ENCODE assay signal across 8 mouse cellular contexts in the genomic region with DNA sequence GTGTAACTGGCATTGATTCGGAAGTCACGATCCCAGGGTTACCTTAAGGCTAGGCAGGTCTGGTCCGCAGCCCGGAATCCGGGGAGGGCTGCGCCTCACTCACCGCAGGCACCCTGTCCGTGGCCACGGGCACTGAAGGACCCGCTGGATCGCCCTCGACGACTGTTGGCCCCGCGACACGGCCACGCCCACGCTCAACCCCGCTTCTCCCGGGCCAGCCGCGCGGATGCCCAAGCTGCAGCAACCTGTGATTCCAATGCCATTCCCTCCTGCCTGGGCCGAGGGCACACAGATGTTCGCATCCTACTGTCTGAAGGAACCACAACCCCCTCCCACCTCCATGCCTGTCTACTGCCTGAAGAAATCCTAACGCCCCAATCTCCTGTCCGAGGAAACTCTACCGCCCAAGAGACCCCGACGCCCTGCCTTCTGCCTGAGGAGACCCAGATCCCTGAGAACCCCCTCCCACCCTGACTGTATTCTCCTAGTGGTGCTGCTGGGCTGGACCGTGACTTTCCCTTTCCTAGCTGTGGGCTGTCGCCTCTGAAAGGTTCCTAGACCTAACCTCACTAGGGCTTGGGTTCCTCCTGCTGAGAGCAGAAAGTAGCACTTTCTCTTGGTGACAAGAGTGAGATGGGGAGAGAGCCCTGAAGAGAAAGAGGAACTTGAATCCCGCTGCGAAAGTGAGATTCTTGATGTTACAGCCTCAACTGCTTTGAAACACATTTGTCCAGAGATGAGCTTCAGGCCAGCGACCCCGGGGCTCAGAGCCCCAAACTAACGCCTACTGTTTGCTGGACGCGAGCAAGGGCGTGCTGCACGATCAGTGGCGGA. TPM values are rescaled to one million over a fixed set of nuclear protein-coding genes. Genes with fewer than 3 reads are reported as not detected.
DNase-seq lines count a peak whose midpoint lies in the region; ATAC-seq and TF ChIP-seq lines count a peak whose summit lies in the region.

A gene (minus strand): TSS at position 143 of the 834 bp plus-strand sequence.

- 4% methylated on average over 42 of the region's 42 CpGs for WGBS in neural tube, embryonic 11.5 days
- WGBS in forebrain, embryonic 13.5 days = 2% methylated on average over 42 of the region's 42 CpGs
- WGBS in hindbrain, postnatal 0 days = 4% methylated on average over 42 of the region's 42 CpGs
- WGBS in liver, embryonic 14.5 days (ENCODE audit: insufficient replicate concordance) = 5% methylated on average over 42 of the region's 42 CpGs
- 5% methylated on average over 42 of the region's 42 CpGs for WGBS in olfactory bulb, adult 2 months

- peaks cover 11% of the 10 kb centered on the region; the same call in 1 of the 2 replicates for H3K4me1 ChIP-seq in neural tube, embryonic 11.5 days (ENCODE audit: control insufficient read depth, insufficient read depth, low read length)
- peaks cover 25% of the 10 kb centered on the region for H3K4me1 ChIP-seq in forebrain, embryonic 13.5 days
- H3K4me1 ChIP-seq in hindbrain, postnatal 0 days (ENCODE audit: insufficient read depth, low read length) = peaks cover 10% of the 10 kb centered on the region; the same call in 1 of the 2 replicates
- peaks cover 26 to 35% of the 10 kb centered on the region in 2 experiments for H3K4me1 ChIP-seq in liver, embryonic 14.5 days (replicated peaks; ENCODE audit: control insufficient read depth in 2 of 2, insufficient read depth in 2 of 2, low read length in 1 of 2)
- H3K4me1 ChIP-seq in olfactory bulb, adult 2 months (ENCODE audit: control insufficient read depth, insufficient read depth, low read length) = peaks cover 19% of the 10 kb centered on the region

- TF ChIP-seq EP300 in liver, embryonic 14.5 days (IDR thresholded peaks at IDR 0.05; ENCODE audit: low read depth) = no peak

- DNase-seq in neural tube, embryonic 11.5 days (ENCODE audit: low spot score) = peak; percentile 16
- no peak for DNase-seq in neural tube, embryonic 10.5 days (ENCODE audit: extremely low spot score, low spot score)
- DNase-seq in c-Kit-negative CD71-positive TER-119-positive erythroid progenitor cells, embryonic 14.5 days (ENCODE audit: low read depth, low spot score) = peak; percentile 24
- no peak for DNase-seq in hindbrain, postnatal 0 days (ENCODE audit: low spot score)
- no peak for DNase-seq in liver, embryonic 14.5 days (ENCODE audit: low read depth in 3 of 3, low spot score in 3 of 3)
- DNase-seq in ovary, adult 18-20 months (ENCODE audit: low spot score) = no peak

- peak within 1 kb of the TSS; percentile 87 for H3K9ac ChIP-seq in neural tube, embryonic 11.5 days (ENCODE audit: low read length)
- H3K9ac ChIP-seq in forebrain, embryonic 13.5 days = peak within 1 kb of the TSS; percentile 80
- H3K9ac ChIP-seq in hindbrain, postnatal 0 days (replicated peaks; ENCODE audit: low read length) = peak within 1 kb of the TSS; percentile 86
- H3K9ac ChIP-seq in liver, embryonic 14.5 days (replicated peaks) = peak within 1 kb of the TSS; percentile 96

- peak within 1 kb of the TSS; percentile 94 for H3K4me2 ChIP-seq in neural tube, embryonic 11.5 days (ENCODE audit: low read depth)
- peak within 1 kb of the TSS; percentile 90 for H3K4me2 ChIP-seq in forebrain, embryonic 13.5 days
- peak within 1 kb of the TSS; percentile 89 for H3K4me2 ChIP-seq in hindbrain, postnatal 0 days (ENCODE audit: low read depth, low read length)
- peak within 1 kb of the TSS; percentile 75 for H3K4me2 ChIP-seq in liver, embryonic 14.5 days (ENCODE audit: low read depth)

- H3K36me3 ChIP-seq in neural tube, embryonic 11.5 days (ENCODE audit: control insufficient read depth, insufficient read depth, low read length) = no peaks in the 10 kb centered on the region
- H3K36me3 ChIP-seq in forebrain, embryonic 13.5 days (ENCODE audit: poor library complexity, severe bottlenecking) = no peaks in the 10 kb centered on the region
- no peaks in the 10 kb centered on the region for H3K36me3 ChIP-seq in hindbrain, postnatal 0 days (ENCODE audit: insufficient read depth, low read length)
- no peaks in the 10 kb centered on the region for H3K36me3 ChIP-seq in liver, embryonic 14.5 days (replicated peaks; ENCODE audit: control insufficient read depth, insufficient read depth, low read depth)

- peaks cover 9% of the 10 kb centered on the region for H3K27me3 ChIP-seq in neural tube, embryonic 11.5 days (ENCODE audit: control insufficient read depth, insufficient read depth, low read length)
- peaks cover 19% of the 10 kb centered on the region for H3K27me3 ChIP-seq in forebrain, embryonic 13.5 days
- H3K27me3 ChIP-seq in hindbrain, postnatal 0 days (ENCODE audit: insufficient read depth, low read length) = no peaks in the 10 kb centered on the region
- H3K27me3 ChIP-seq in liver, embryonic 14.5 days (ENCODE audit: control insufficient read depth, insufficient read depth, low read length) = peaks cover 13% of the 10 kb centered on the region

- H3K27ac ChIP-seq in neural tube, embryonic 11.5 days (ENCODE audit: low read depth, low read length) = peak within 1 kb of the TSS; percentile 54; the same call in 1 of the 2 replicates
- no peak within 1 kb of the TSS; the same call in 1 of the 2 replicates for H3K27ac ChIP-seq in forebrain, embryonic 13.5 days
- peak within 1 kb of the TSS; percentile 85 for H3K27ac ChIP-seq in hindbrain, postnatal 0 days
- peak within 1 kb of the TSS; percentile 94 for H3K27ac ChIP-seq in liver, embryonic 14.5 days
- peak within 1 kb of the TSS; percentile 8; the same call in 1 of the 2 replicates for H3K27ac ChIP-seq in olfactory bulb, adult 2 months (ENCODE audit: insufficient read depth, low read depth, low read length)

- ATAC-seq in neural tube, embryonic 11.5 days (ENCODE audit: insufficient read depth, low FRiP score, low TSS enrichment) = 0 out of 2 replicates have a peak, but pooled peaks have one; percentile 35
- peak; percentile 33 for ATAC-seq in forebrain, embryonic 13.5 days
- ATAC-seq in hindbrain, postnatal 0 days = peak; percentile 24
- ATAC-seq in liver, embryonic 14.5 days (ENCODE audit: insufficient read depth) = no peak

- no peaks in the 10 kb centered on the region for H3K9me3 ChIP-seq in neural tube, embryonic 11.5 days (ENCODE audit: control insufficient read depth, low read length)
- no peaks in the 10 kb centered on the region for H3K9me3 ChIP-seq in forebrain, embryonic 13.5 days (replicated peaks)
- H3K9me3 ChIP-seq in hindbrain, postnatal 0 days (ENCODE audit: low read length) = no peaks in the 10 kb centered on the region
- no peaks in the 10 kb centered on the region for H3K9me3 ChIP-seq in liver, embryonic 14.5 days (ENCODE audit: control insufficient read depth, low read length)

- TF ChIP-seq POLR2A in olfactory bulb, adult 2 months (IDR thresholded peaks at IDR 0.05; ENCODE audit: insufficient read depth, low read depth, low read length) = no peak

- no peak for TF ChIP-seq CTCF in hindbrain, postnatal 0 days (IDR thresholded peaks at IDR 0.05; ENCODE audit: low read depth)
- no peak for TF ChIP-seq CTCF in liver, embryonic 14.5 days (IDR thresholded peaks at IDR 0.05; ENCODE audit: low read depth)
- TF ChIP-seq CTCF in olfactory bulb, adult 2 months (IDR thresholded peaks at IDR 0.05; ENCODE audit: insufficient read depth, low read depth, low read length) = no peak

- H3K4me3 ChIP-seq in neural tube, embryonic 11.5 days (ENCODE audit: low read depth, low read length) = peak within 1 kb of the TSS; percentile 81
- peak within 1 kb of the TSS; percentile 57 for H3K4me3 ChIP-seq in forebrain, embryonic 13.5 days
- peak within 1 kb of the TSS; percentile 88 for H3K4me3 ChIP-seq in hindbrain, postnatal 0 days (ENCODE audit: low read length)
- H3K4me3 ChIP-seq in liver, embryonic 14.5 days (ENCODE audit: insufficient read depth in 1 of 2, low read depth in 2 of 2, low read length in 2 of 2) = peak within 1 kb of the TSS; percentile 77 to 82
- H3K4me3 ChIP-seq in olfactory bulb, adult 2 months (ENCODE audit: insufficient read depth, low read depth, low read length) = peak within 1 kb of the TSS; percentile 76

RNA-seq across cellular contexts. Expression of the gene that starts here (rescaled TPM):
- polyA plus RNA-seq in neural tube, embryonic 11.5 days (2014; fragmentation: Nextera tagmentation; extraction: Ambion mirVana) = 0.24 TPM in 1 of 2 replicates, not detected in the other
- 0.06 TPM in 1 of 2 replicates, not detected in the other for polyA plus RNA-seq in forebrain, embryonic 13.5 days (2015; fragmentation: Nextera tagmentation; extraction: Ambion mirVana)
- total RNA-seq in hindbrain, postnatal 0 days (2014; rRNA removed) = 0.90 and 1.5 TPM in 2 replicates
- 1.0 and 1.2 TPM in 2 replicates for polyA plus RNA-seq in hindbrain, postnatal 0 days (2015; fragmentation: Nextera tagmentation; extraction: Ambion mirVana)
- polyA plus RNA-seq in liver, embryonic 14.5 days (2012; rRNA removed) = 0.04 TPM in 1 of 2 replicates, not detected in the other
- not detected in 2 replicates for polyA plus RNA-seq in liver, embryonic 14.5 days (2014; fragmentation: Nextera tagmentation; extraction: Ambion mirVana)
- not detected in 2 replicates for polyA plus RNA-seq in olfactory bulb, adult 2 months (2012; ENCODE audit: insufficient read depth, insufficient read length, low replicate concordance, missing spikeins)

Comparison
In these comparisons a context has a peak if more than half of its experiments do, and no peak if none do; other contexts are left out.
1. Peak in DNase-seq, ATAC-seq, H3K4me3 ChIP-seq, H3K27ac ChIP-seq, H3K9ac ChIP-seq and H3K4me2 ChIP-seq in neural tube, embryonic 11.5 days; RNA of the gene not detected or under 1 TPM.
2. Peak in ATAC-seq, H3K4me3 ChIP-seq, H3K9ac ChIP-seq and H3K4me2 ChIP-seq in forebrain, embryonic 13.5 days; RNA of the gene not detected or under 1 TPM.